Mouse (Mus musculus) thymus, adult 2 months (tissue): ENCODE measurements at regions not wholly inside any gene's neighbourhood (a gene's known extent, or its start where the extent isn't known, plus 50 kb on each side); places are given as distances from the start of the nearest gene placed in this dataset.
A peak's percentile ranks its signal among the peaks of the same experiment; 100 is the strongest.

ENCODE experiments used
- DNase-seq: peaks from one replicate; pipeline ENCODE4 v3.0.0; 2021
- H3K27ac ChIP-seq: fragments of 200-500 bp; 2 replicates; pipeline ENCODE4 v1.5.1; 2012; ENCODE audit warnings: low read length, control low read depth; ENCODE audit not compliant: control insufficient read depth, insufficient read depth
- H3K27me3 ChIP-seq: fragments of 200-500 bp; 2 replicates; pipeline ENCODE4 v1.6.1; 2012; ENCODE audit warnings: mild to moderate bottlenecking, low read length, moderate library complexity, mixed read lengths; ENCODE audit not compliant: control insufficient read depth, insufficient read depth
- H3K36me3 ChIP-seq: fragments of 200-500 bp; 2 replicates; pipeline ENCODE4 v1.6.1; 2012; ENCODE audit warnings: mild to moderate bottlenecking, low read length, moderate library complexity; ENCODE audit not compliant: control insufficient read depth, insufficient read depth
- H3K4me1 ChIP-seq: fragments of 200-500 bp; replicated peaks from 2 replicates; pipeline ENCODE4 v1.6.1; 2012; ENCODE audit warnings: low read length; ENCODE audit not compliant: control insufficient read depth, insufficient read depth
- H3K4me3 ChIP-seq: fragments of 200-500 bp; 2 replicates; pipeline ENCODE4 v1.5.1; 2012; ENCODE audit warnings: mild to moderate bottlenecking, low read length, control low read depth, moderate library complexity; ENCODE audit not compliant: control insufficient read depth, insufficient read depth
- CTCF ChIP-seq: fragments of 200-500 bp; IDR thresholded peaks from 2 replicates; pipeline ENCODE4 v1.5.1; 2012; ENCODE audit warnings: mild to moderate bottlenecking, control low read depth, low read length, moderate library complexity, borderline replicate concordance; ENCODE audit not compliant: control insufficient read depth, poor library complexity, insufficient read depth; ENCODE audit errors: extremely low read depth
- POLR2A ChIP-seq: fragments of 200-500 bp; IDR thresholded peaks from 2 replicates; pipeline ENCODE4 v1.6.1; 2012; ENCODE audit warnings: mild to moderate bottlenecking, low read length, control low read depth, moderate library complexity; ENCODE audit not compliant: control insufficient read depth, poor library complexity, insufficient read depth; ENCODE audit errors: extremely low read depth
- WGBS: fragments of 180-500 bp; shearing (Covaris S2); methylation state at CpG from one replicate; pipeline ENCODE4 v1.1.7; 2018; 5-methylcytosine and 5-hydroxymethylcytosine counted together

- DNase-seq, result no peak
- WGBS, result 73% methylated on average over 9 of the region's 9 CpGs
- H3K27ac ChIP-seq, result no peak overlapping the region
- no peak for TF ChIP-seq POLR2A
- no peak for TF ChIP-seq CTCF
- peaks cover 13% of the 10 kb centered on the region for H3K4me1 ChIP-seq
- H3K27me3 ChIP-seq, result no peaks in the 10 kb centered on the region
- H3K36me3 ChIP-seq, result no peaks in the 10 kb centered on the region
- H3K4me3 ChIP-seq, result no peak overlapping the region
Measured at GRCm38 (mm10) chr12:54305135-54305630, 101.5 kb upstream of the Egln3 start.

GRCm38 (mm10) chr12:54303746-54304145, 100.1 kb upstream of the Egln3 start:
- DNase-seq, result no peak
- Histone ChIP-seq H3K27me3 (no peaks in the 10 kb centered on the region), H3K27ac (no peak overlapping the region), H3K4me1 (peaks cover 12% of the 10 kb centered on the region), H3K36me3 (no peaks in the 10 kb centered on the region), H3K4me3 (no peak overlapping the region)
- TF ChIP-seq POLR2A, result no peak
- TF ChIP-seq CTCF, result no peak
- 82% methylated on average over 8 of the region's 8 CpGs for WGBS

- H3K27ac ChIP-seq, result no peak overlapping the region
- DNase-seq, result no peak
- H3K27me3 ChIP-seq, result no peaks in the 10 kb centered on the region
- WGBS, result 93% methylated on average over 5 of the region's 5 CpGs
- H3K4me3 ChIP-seq, result no peak overlapping the region
- TF ChIP-seq POLR2A (no peak), CTCF (no peak)
- no peaks in the 10 kb centered on the region for H3K36me3 ChIP-seq
- H3K4me1 ChIP-seq, result peaks cover 17% of the 10 kb centered on the region
Measured at GRCm38 (mm10) chr12:54299506-54299905, 95.8 kb upstream of the Egln3 start.

- DNase-seq, result peak; percentile 71
- H3K4me1 ChIP-seq, result peaks cover 51% of the 10 kb centered on the region
- WGBS, result 5% methylated on average over 2 of the region's 2 CpGs
- no peak overlapping the region for H3K4me3 ChIP-seq
- TF ChIP-seq CTCF, result no peak
- H3K36me3 ChIP-seq, result no peaks in the 10 kb centered on the region
- H3K27me3 ChIP-seq, result no peaks in the 10 kb centered on the region
- peak overlapping the region; percentile 87 for H3K27ac ChIP-seq
Measured at GRCm38 (mm10) chr12:54293248-54293647, 89.6 kb upstream of the Egln3 start.

- Histone ChIP-seq H3K36me3 (no peaks in the 10 kb centered on the region), H3K27me3 (no peaks in the 10 kb centered on the region), H3K27ac (no peak overlapping the region), H3K4me1 (peaks cover 70% of the 10 kb centered on the region), H3K4me3 (no peak overlapping the region)
- WGBS, result 19% methylated on average over 2 of the region's 2 CpGs
- TF ChIP-seq CTCF, result no peak
- no peak for TF ChIP-seq POLR2A
- DNase-seq, result no peak
Measured at GRCm38 (mm10) chr12:54290311-54290710, 86.7 kb upstream of the Egln3 start.

GRCm38 (mm10) chr12:54288747-54289146, 85.1 kb upstream of the Egln3 start:
- no peak for DNase-seq
- Histone ChIP-seq H3K4me1 (peaks cover 59% of the 10 kb centered on the region), H3K4me3 (no peak overlapping the region), H3K27ac (no peak overlapping the region), H3K27me3 (no peaks in the 10 kb centered on the region), H3K36me3 (no peaks in the 10 kb centered on the region)
- TF ChIP-seq POLR2A (no peak), CTCF (no peak)
- WGBS, result 90% methylated on average over 4 of the region's 4 CpGs

GRCm38 (mm10) chr12:54288041-54288502, 84.4 kb upstream of the Egln3 start:
- Histone ChIP-seq H3K4me3 (no peak overlapping the region), H3K36me3 (no peaks in the 10 kb centered on the region), H3K27ac (no peak overlapping the region), H3K27me3 (no peaks in the 10 kb centered on the region), H3K4me1 (peaks cover 55% of the 10 kb centered on the region)
- DNase-seq, result no peak
- 93% methylated on average over 6 of the region's 6 CpGs for WGBS
- TF ChIP-seq POLR2A (no peak), CTCF (no peak)
